Mouse (Mus musculus): ENCODE measurements around the gene Mptx1. TPM values are rescaled to one million over a fixed set of nuclear protein-coding genes. Genes with fewer than 3 reads are reported as not detected.

The Mptx1 gene
- not detected in 2 replicates for polyA plus RNA-seq (2012; rRNA removed)

GRCm38 (mm10) chr1:174330218-174330617 lies at the start of gene Mptx1:
Gene Mptx1, plus strand, starts transcription at chr1:174330518.

DNA sequence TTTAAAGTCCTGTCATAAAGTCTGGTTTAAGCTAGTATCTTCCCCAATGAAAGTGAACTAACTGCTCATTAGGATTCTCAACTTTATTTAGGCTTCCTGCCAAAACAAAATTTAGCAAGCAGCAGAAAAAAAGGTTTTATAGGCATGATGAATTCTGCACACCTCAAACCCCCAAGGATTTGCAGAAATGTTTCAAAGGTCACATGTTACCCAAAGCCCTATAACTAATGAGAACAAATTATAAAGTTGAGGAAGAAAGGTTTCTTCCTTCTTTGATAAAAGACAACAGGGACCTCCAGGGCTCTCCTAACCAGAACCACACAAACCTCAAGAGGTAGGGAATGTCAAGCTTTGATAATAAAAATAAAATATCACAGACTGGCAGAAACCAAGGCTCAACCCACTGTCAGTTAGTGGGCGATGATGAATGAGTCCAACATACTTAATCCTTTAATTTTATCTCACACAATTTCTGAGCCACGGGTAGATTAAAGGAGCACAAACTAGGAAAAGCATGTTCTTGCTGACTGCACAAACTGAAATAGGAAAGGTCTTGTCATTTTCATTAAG lies 34.6 kb downstream of the Mptx1 start, which contains the start of gene Olfr417:
Gene Olfr417, plus strand, starts transcription at position 241 of the 570 bp plus-strand sequence.

Other genes starting within 250 kb of the Mptx1 start
- gene Olfr429, start 246.2 kb upstream of the Mptx1 start, polyA plus RNA-seq (2012; rRNA removed), result not detected in 2 replicates
- gene Olfr427, start 233.6 kb upstream of the Mptx1 start, polyA plus RNA-seq (2012; rRNA removed), result not detected in 2 replicates
- not detected in 2 replicates for gene Olfr231, start 209.4 kb upstream of the Mptx1 start, polyA plus RNA-seq (2012; rRNA removed)
- gene Olfr424, start 199.0 kb upstream of the Mptx1 start, polyA plus RNA-seq (2012; rRNA removed), result not detected in 2 replicates
- gene Olfr420, start 174.9 kb upstream of the Mptx1 start, polyA plus RNA-seq (2012; rRNA removed), result not detected in 2 replicates
- 0.07 and 0.13 TPM in 2 replicates for gene Spta1, start 157.7 kb upstream of the Mptx1 start, polyA plus RNA-seq (2012; rRNA removed)
- gene Olfr419, start 78.5 kb upstream of the Mptx1 start, polyA plus RNA-seq (2012; rRNA removed), result not detected in 2 replicates
- gene Olfr417, start 34.6 kb downstream of the Mptx1 start, polyA plus RNA-seq (2012; rRNA removed), result not detected in 2 replicates
- not detected in 2 replicates for gene Olfr248, start 60.5 kb downstream of the Mptx1 start, polyA plus RNA-seq (2012; rRNA removed)
- gene Olfr414, start 93.5 kb downstream of the Mptx1 start, polyA plus RNA-seq (2012; rRNA removed), result not detected in 2 replicates
- not detected in 2 replicates for gene Olfr220, start 111.6 kb downstream of the Mptx1 start, polyA plus RNA-seq (2012; rRNA removed)
- gene Fmn2, start 171.3 kb downstream of the Mptx1 start, polyA plus RNA-seq (2012; rRNA removed), result 13.1 TPM in 2 replicates

Data from central nervous system, embryonic 14 days (tissue).